Mouse (Mus musculus) heart, adult 2 months (tissue): ENCODE measurements at regions not wholly inside any gene's neighbourhood (a gene's known extent, or its start where the extent isn't known, plus 50 kb on each side); places are given as distances from the start of the nearest gene placed in this dataset.
A peak's percentile ranks its signal among the peaks of the same experiment; 100 is the strongest.

Experiments used
- DNase-seq, 2 experiments: peaks; one replicate each; pipeline ENCODE4 v3.0.0; 2021
- H3K27ac ChIP-seq: fragments of 200-600 bp; 2 replicates; pipeline ENCODE4 v1.8.1; 2022
- H3K27me3 ChIP-seq: fragments of 200-500 bp; 2 replicates; pipeline ENCODE4 v1.6.1; 2012; ENCODE audit warnings: mild to moderate bottlenecking, low read length, inconsistent platforms, mixed read lengths; ENCODE audit not compliant: control insufficient read depth, insufficient read depth
- H3K36me3 ChIP-seq: fragments of 200-500 bp; 2 replicates; pipeline ENCODE4 v1.6.1; 2012; ENCODE audit warnings: low read length, inconsistent platforms; ENCODE audit not compliant: control insufficient read depth, insufficient read depth
- H3K4me1 ChIP-seq: fragments of 200-500 bp; 2 replicates; pipeline ENCODE4 v1.6.1; 2011; ENCODE audit warnings: low read length; ENCODE audit not compliant: control insufficient read depth, insufficient read depth
- H3K4me3 ChIP-seq: fragments of 200-600 bp; 2 replicates; pipeline ENCODE4 v1.8.1; 2022
- H3K79me2 ChIP-seq: fragments of 200-500 bp; replicated peaks from 2 replicates; pipeline ENCODE4 v1.6.1; 2012; ENCODE audit warnings: mild to moderate bottlenecking, inconsistent platforms, low read length, moderate library complexity, mixed read lengths; ENCODE audit not compliant: control insufficient read depth, insufficient read depth
- H3K9ac ChIP-seq: fragments of 200-500 bp; 2 replicates; pipeline ENCODE4 v1.6.1; 2012; ENCODE audit warnings: low read depth, mild to moderate bottlenecking, control low read depth, inconsistent platforms, low read length, mixed read lengths
- CTCF ChIP-seq: fragments of 200-600 bp; IDR thresholded peaks from 2 replicates; pipeline ENCODE4 v1.8.1; 2022; ENCODE audit warnings: antibody characterized with exemption, mild to moderate bottlenecking, moderate library complexity
- EP300 ChIP-seq: fragments of 200-500 bp; IDR thresholded peaks from 2 replicates; pipeline ENCODE4 v1.6.1; 2011; ENCODE audit warnings: low read depth, low read length, control low read depth; ENCODE audit not compliant: insufficient read depth
- POLR2A ChIP-seq: fragments of 200-500 bp; IDR thresholded peaks from 2 replicates; pipeline ENCODE4 v1.6.1; 2011; ENCODE audit warnings: mild to moderate bottlenecking, low read depth, low read length, control low read depth; ENCODE audit not compliant: insufficient read depth
- WGBS: fragments of 180-500 bp; shearing (Covaris S2); methylation state at CpG from one replicate; pipeline ENCODE4 v1.1.7; 2018; 5-methylcytosine and 5-hydroxymethylcytosine counted together
- intact Hi-C: fragments of 180-260 bp; cut with DNase I; formaldehyde crosslinking; loops from one replicate; pipeline ENCODE4 v1.15.1; 2025

DNA sequence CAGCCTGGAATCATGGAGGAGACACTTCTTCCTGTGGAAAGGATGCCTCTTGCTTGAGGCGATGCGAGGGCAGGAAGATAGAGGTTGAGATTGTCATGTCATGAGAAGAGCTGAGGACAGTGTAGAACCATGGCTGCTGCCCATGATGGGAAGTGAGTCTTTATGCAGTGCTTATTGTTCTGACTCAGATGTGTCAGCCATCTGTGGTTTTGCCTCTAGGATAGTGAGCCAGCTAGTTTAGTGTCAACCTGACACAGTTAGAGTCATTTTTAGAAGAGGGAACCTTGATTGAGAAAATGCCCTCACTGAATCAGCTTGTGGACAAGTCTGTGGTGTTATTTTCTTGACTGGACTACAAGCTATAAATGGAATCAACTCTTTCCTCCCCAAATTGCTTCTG is 107.1 kb upstream of the Veph1 start:
- H3K27ac ChIP-seq, result no peak overlapping the region
- TF ChIP-seq EP300 (no peak), POLR2A (no peak), CTCF (no peak)
- no peaks in the 10 kb centered on the region for H3K27me3 ChIP-seq
- H3K79me2 ChIP-seq, result no peaks in the 10 kb centered on the region
- DNase-seq, result no peak
- H3K9ac ChIP-seq, result no peak overlapping the region
- 80% methylated on average over 2 of the region's 2 CpGs for WGBS
- H3K36me3 ChIP-seq, result no peaks in the 10 kb centered on the region
- intact Hi-C loops, result no loop called here
- no peak overlapping the region for H3K4me3 ChIP-seq
- no peaks in the 10 kb centered on the region for H3K4me1 ChIP-seq

- intact Hi-C loops, result no loop called here
These were observed 104.3 kb upstream of the Veph1 start for GRCm38 (mm10) chr3:66400791-66401568.

GRCm38 (mm10) chr3:66398214-66399150 is 101.8 kb upstream of the Veph1 start:
- Histone ChIP-seq H3K4me3 (no peak overlapping the region), H3K27ac (no peak overlapping the region), H3K27me3 (no peaks in the 10 kb centered on the region), H3K9ac (no peak overlapping the region), H3K4me1 (no peaks in the 10 kb centered on the region), H3K79me2 (no peaks in the 10 kb centered on the region), H3K36me3 (no peaks in the 10 kb centered on the region)
- no peak for DNase-seq
- WGBS, result 60% methylated on average over 12 of the region's 12 CpGs
- TF ChIP-seq POLR2A (no peak), EP300 (no peak), CTCF (peak; percentile 39)
- intact Hi-C loops, result no loop called here

More at GRCm38 (mm10) chr3:66400791-66401568, 104.3 kb upstream of the Veph1 start:
- Histone ChIP-seq H3K27me3 (no peaks in the 10 kb centered on the region), H3K9ac (no peak overlapping the region), H3K79me2 (no peaks in the 10 kb centered on the region), H3K27ac (no peak overlapping the region), H3K4me1 (no peaks in the 10 kb centered on the region), H3K4me3 (no peak overlapping the region), H3K36me3 (no peaks in the 10 kb centered on the region)
- TF ChIP-seq POLR2A, result no peak
- TF ChIP-seq CTCF, result no peak
- TF ChIP-seq EP300, result no peak
- DNase-seq, result no peak
- 48% methylated on average over 16 of the region's 16 CpGs for WGBS

DNA sequence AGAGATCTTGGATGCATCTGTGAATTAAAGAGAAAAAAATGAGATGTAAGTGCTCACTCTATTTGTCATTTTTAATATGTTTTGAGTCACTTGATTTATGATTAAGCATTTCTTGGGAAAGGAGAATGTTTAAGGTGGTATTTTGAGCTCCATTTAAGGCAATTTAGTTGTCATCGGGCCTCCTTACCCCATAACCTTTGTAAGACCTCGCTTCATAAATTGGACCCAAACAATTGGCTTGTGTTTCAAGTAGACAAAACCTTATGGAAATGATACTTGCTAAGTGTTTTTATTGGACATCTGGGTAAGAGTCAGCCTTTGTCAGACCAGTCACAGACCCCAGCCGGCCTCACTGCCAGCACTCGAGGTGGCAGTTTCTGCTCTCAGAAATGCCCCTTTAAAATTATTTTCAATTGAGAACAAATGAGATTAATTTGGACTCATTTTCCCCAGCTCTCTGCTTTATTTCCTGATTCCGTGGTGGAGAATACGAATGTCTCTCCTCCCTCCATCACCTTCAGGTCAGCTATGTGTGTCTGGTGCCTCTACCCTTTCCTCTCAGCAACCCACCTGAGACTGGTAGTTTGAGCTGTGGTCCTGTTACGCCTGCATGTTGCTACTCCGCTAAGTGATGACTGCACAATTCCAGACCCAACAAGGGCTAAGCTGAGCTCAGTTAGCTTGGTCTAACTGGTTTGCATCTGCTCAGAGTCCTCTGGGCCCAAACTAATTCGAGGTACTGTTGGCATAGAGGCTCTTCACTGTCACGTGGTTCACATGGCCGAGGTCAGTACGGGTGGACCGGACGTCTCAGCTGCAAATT is 78.7 kb upstream of the Veph1 start:
- Histone ChIP-seq H3K4me1 (no peaks in the 10 kb centered on the region), H3K9ac (no peak overlapping the region), H3K36me3 (no peaks in the 10 kb centered on the region), H3K27me3 (no peaks in the 10 kb centered on the region), H3K4me3 (no peak overlapping the region), H3K27ac (no peak overlapping the region), H3K79me2 (no peaks in the 10 kb centered on the region)
- WGBS, result 82% methylated on average over 14 of the region's 14 CpGs
- intact Hi-C loops, result no loop called here
- TF ChIP-seq CTCF (no peak), POLR2A (no peak), EP300 (no peak)
- DNase-seq, result no peak

- 86% methylated on average over 4 of the region's 4 CpGs for WGBS
- no peaks in the 10 kb centered on the region for H3K27me3 ChIP-seq
- no peak overlapping the region for H3K9ac ChIP-seq
- no peaks in the 10 kb centered on the region for H3K36me3 ChIP-seq
- no peaks in the 10 kb centered on the region for H3K4me1 ChIP-seq
- H3K27ac ChIP-seq, result no peak overlapping the region
- no peaks in the 10 kb centered on the region for H3K79me2 ChIP-seq
- no peak for DNase-seq
- H3K4me3 ChIP-seq, result no peak overlapping the region
- TF ChIP-seq EP300 (no peak), POLR2A (no peak), CTCF (no peak)
- intact Hi-C loops, result no loop called here
These were observed 78.0 kb upstream of the Veph1 start for GRCm38 (mm10) chr3:66374603-66375002.
